Mouse (Mus musculus) activated CD4-positive, CD25-positive, alpha-beta regulatory T cell (primary cell): ENCODE measurements around the gene P3h1. TPM values are rescaled to one million over a fixed set of nuclear protein-coding genes. Genes with fewer than 3 reads are reported as not detected.

Source experiments
- polyA plus RNA-seq, 2 experiments: library from polyadenylated mRNA; unstranded; fragments of 100-300 nt; shearing (Covaris generic); gene quantifications; one replicate each; pipeline ENCODE4 v1.2.1; 2017

The P3h1 gene
- 1 to 10 TPM; 1.2 to 3.0 TPM for polyA plus RNA-seq

GRCm38 (mm10) chr4:119232410-119233255, at the start of gene P3h1, which contains the start of gene AU022252:
Gene P3h1 (plus strand): TSS chr4:119232915.
Gene AU022252 (minus strand): TSS chr4:119232712.

DNA sequence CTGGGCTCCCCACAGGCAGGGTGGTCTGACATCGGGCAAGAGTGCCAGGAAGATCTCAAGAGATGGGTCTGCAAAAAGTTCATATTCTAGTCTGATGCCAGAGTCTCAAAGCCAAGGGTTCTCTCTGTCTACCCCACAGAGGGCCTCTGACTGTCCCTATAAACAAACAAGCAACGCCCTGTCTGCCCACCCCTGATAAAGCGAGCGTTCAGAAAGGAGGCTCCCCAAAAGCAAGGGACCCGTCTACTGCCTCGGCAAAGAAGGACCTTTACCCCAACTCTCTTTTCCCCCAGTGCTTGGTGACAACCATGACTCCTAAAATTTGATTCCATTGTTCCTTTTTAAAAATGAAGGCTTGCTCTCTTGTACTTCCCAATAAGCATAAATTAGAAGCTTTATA, 42.9 kb upstream of the P3h1 start, which contains the start of gene Ermap:
Ermap (minus strand) TSS at position 148 of the 400 bp plus-strand sequence.

GRCm38 (mm10) chr4:119194909-119195581, 37.7 kb upstream of the P3h1 start, which contains the start of gene Svbp:
Gene Svbp (plus strand): TSS chr4:119195306.

DNA sequence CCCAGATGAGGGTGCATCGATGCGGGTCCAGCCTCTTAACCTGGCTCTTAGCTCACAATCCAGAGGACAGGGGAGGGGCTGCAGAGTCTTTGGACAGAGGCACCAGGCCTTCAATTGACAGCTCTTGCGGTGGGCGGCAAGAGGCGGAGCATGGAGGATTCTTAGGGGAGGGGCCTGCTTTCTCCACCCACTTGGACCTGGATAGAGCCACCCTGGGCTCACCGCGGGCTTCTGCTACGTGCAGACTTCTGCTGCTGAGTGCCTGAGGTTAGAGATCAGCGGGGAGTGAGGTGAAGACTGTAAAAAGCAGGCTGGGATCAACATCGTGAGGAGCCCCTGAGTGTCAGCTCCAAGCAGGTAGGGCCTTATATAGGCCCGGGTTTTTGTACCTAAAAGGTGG, 14.5 kb upstream of the P3h1 start, which contains the start of gene Tmem269:
Tmem269 (minus strand) TSS at position 49 of the 400 bp plus-strand sequence.

GRCm38 (mm10) chr4:119255351-119255750, 22.6 kb downstream of the P3h1 start, which contains the start of gene Cldn19:
Gene Cldn19 (plus strand): TSS chr4:119255414.

DNA sequence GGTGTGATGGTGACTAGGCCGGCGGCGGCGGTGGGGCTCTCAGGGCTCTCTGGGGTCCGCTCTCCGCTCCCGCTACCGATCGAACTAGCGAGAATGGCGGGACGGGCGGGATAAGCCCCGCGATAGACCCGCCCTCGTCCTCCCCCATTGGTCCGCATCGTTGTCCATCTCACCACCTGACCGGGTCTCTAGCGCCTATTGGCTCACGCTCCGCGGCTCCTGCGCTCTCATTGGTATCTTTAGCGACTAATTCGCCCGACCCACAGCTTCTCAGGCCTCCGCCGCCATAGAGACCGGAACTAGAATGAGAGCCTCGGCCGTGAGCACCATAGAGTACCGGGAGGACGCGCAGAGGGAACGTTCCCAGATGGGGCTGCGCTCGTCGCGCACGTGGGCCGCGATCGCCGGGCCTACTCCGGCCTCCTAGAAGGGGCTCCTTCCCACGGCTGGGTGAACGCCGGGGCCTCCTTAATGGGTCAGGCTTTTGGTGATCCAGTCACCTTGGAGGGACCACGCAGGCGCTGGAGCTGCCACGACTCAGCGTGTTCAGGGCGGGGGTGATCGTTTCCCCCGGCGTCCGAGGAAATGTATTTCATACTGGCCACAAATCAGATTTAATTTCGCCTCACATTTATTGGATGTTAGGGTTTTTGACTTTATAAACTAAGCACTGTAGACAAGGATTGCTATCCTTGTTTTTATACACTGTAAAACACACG, 61.9 kb downstream of the P3h1 start, which contains the start of gene Ybx1:
Ybx1 (minus strand) TSS at position 190 of the 719 bp plus-strand sequence.

Other genes with a start within 250 kb of the P3h1 start
- 10 to 100 TPM; 39.4 to 47.3 TPM for gene Slc2a1, start 124.2 kb upstream of the P3h1 start, polyA plus RNA-seq
- 1 to 10 TPM; 1.4 to 2.5 TPM for gene Zfp691, start 58.7 kb upstream of the P3h1 start, polyA plus RNA-seq
- gene Ermap, start 42.9 kb upstream of the P3h1 start, polyA plus RNA-seq: 1 to 10 TPM; 1.2 to 2.0 TPM
- 10 to 100 TPM; 79.0 to 93.5 TPM for gene Svbp, start 37.6 kb upstream of the P3h1 start, polyA plus RNA-seq
- under 1 TPM in 1 of 2 experiments, not detected in 1; 0.32 TPM for gene Tmem269, start 14.7 kb upstream of the P3h1 start, polyA plus RNA-seq
- gene AU022252, start 203 bp upstream of the P3h1 start, polyA plus RNA-seq: 10 to 100 TPM; 14.7 to 16.6 TPM
- not detected for gene Cldn19, start 22.5 kb downstream of the P3h1 start, polyA plus RNA-seq
- gene Ybx1, start 61.7 kb downstream of the P3h1 start, polyA plus RNA-seq: 100 to 1,000 TPM; 448 to 464 TPM
- 10 to 100 TPM; 40.2 to 56.6 TPM for gene Ppih, start 87.6 kb downstream of the P3h1 start, polyA plus RNA-seq
- 10 to 100 TPM in 1 of 2 experiments, 1 to 10 TPM in 1; 4.9 to 10.8 TPM for gene Ccdc30, start 182.6 kb downstream of the P3h1 start, polyA plus RNA-seq
- 10 to 100 TPM; 61.9 to 64.7 TPM for gene Ppcs, start 189.5 kb downstream of the P3h1 start, polyA plus RNA-seq
- under 1 TPM in 1 of 2 experiments, not detected in 1; 0.47 TPM for gene Zmynd12, start 189.9 kb downstream of the P3h1 start, polyA plus RNA-seq